Mouse (Mus musculus) embryonic facial prominence, embryonic 13.5 days (tissue): ENCODE results near the gene Atp12a. TPM values are rescaled to one million over a fixed set of nuclear protein-coding genes. Genes with fewer than 3 reads are reported as not detected.

ENCODE experiments used
- ATAC-seq: fragments of 200-750 bp; cut with Nextera tagmentation; 2 replicates; pipeline ENCODE4 v1.8.0; 2017; ENCODE audit warnings: low read depth; ENCODE audit not compliant: insufficient number of reproducible peaks, insufficient read depth, low FRiP score, low TSS enrichment
- H3K27ac ChIP-seq: fragments of 300-500 bp; sonication (generic); 2 replicates; pipeline ENCODE4 v1.5.1; 2015; ENCODE audit warnings: moderate library complexity, mild to moderate bottlenecking, inconsistent platforms
- H3K27me3 ChIP-seq: fragments of 300-500 bp; sonication (generic); 2 replicates; pipeline ENCODE4 v1.6.1; 2015; ENCODE audit warnings: mild to moderate bottlenecking, inconsistent platforms
- H3K36me3 ChIP-seq: fragments of 300-500 bp; sonication (generic); 2 replicates; pipeline ENCODE4 v1.6.1; 2015; ENCODE audit warnings: mild to moderate bottlenecking, inconsistent platforms
- H3K4me1 ChIP-seq: fragments of 300-500 bp; sonication (generic); 2 replicates; pipeline ENCODE4 v1.6.1; 2015; ENCODE audit warnings: inconsistent platforms
- H3K4me2 ChIP-seq: fragments of 300-500 bp; sonication (generic); 2 replicates; pipeline ENCODE4 v1.6.1; 2015; ENCODE audit warnings: moderate library complexity, mild to moderate bottlenecking, inconsistent platforms
- H3K4me3 ChIP-seq: fragments of 300-500 bp; sonication (generic); 2 replicates; pipeline ENCODE4 v1.5.1; 2015; ENCODE audit warnings: mild to moderate bottlenecking, inconsistent platforms
- H3K9ac ChIP-seq: fragments of 300-500 bp; sonication (generic); 2 replicates; pipeline ENCODE4 v1.6.1; 2015; ENCODE audit warnings: mild to moderate bottlenecking, inconsistent platforms
- H3K9me3 ChIP-seq: fragments of 300-500 bp; sonication (generic); 2 replicates; pipeline ENCODE4 v1.6.1; 2016; ENCODE audit warnings: inconsistent platforms
- WGBS: fragments of 180-500 bp; shearing (Covaris S2); methylation state at CpG from one replicate; pipeline ENCODE4 v1.1.7; 2015; ENCODE audit warnings: mixed read lengths; 5-methylcytosine and 5-hydroxymethylcytosine counted together
- polyA plus RNA-seq: library from polyadenylated mRNA; unstranded; fragments of >200 nt; fragmentation: Nextera tagmentation; extraction: Ambion mirVana; gene quantifications from 2 replicates; pipeline ENCODE4 v1.2.1, GENCODE M21; 2015

The Atp12a gene
- polyA plus RNA-seq, 1 experiment from 2014 or later, result 0.15 TPM

GRCm38 (mm10) chr14:56349541-56349940 is 15.3 kb upstream of the Atp12a start:
- H3K36me3 ChIP-seq, result no peaks in the 10 kb centered on the region
- no peak overlapping the region for H3K27ac ChIP-seq
- no peak overlapping the region for H3K4me2 ChIP-seq
- H3K9me3 ChIP-seq, result no peaks in the 10 kb centered on the region
- no peak overlapping the region for H3K4me3 ChIP-seq
- 89% methylated on average over 2 of the region's 2 CpGs for WGBS
- no peak overlapping the region for H3K9ac ChIP-seq
- ATAC-seq, result no peak
- no peaks in the 10 kb centered on the region; the same call in 1 of the 2 replicates for H3K4me1 ChIP-seq
- H3K27me3 ChIP-seq, result no peaks in the 10 kb centered on the region

- no peak for ATAC-seq
- H3K9me3 ChIP-seq, result no peaks in the 10 kb centered on the region
- H3K27ac ChIP-seq, result no peak overlapping the region
- no peaks in the 10 kb centered on the region for H3K27me3 ChIP-seq
- H3K9ac ChIP-seq, result no peak overlapping the region
- H3K4me1 ChIP-seq, result no peaks in the 10 kb centered on the region; the same call in 1 of the 2 replicates
- no peaks in the 10 kb centered on the region for H3K36me3 ChIP-seq
- H3K4me3 ChIP-seq, result no peak overlapping the region
- no peak overlapping the region for H3K4me2 ChIP-seq
- 34% methylated on average over 17 of the region's 17 CpGs for WGBS
Observed at GRCm38 (mm10) chr14:56351959-56352660, 12.8 kb upstream of the Atp12a start.

GRCm38 (mm10) chr14:56354803-56355202 is 10.1 kb upstream of the Atp12a start:
- Histone ChIP-seq H3K4me3 (no peak overlapping the region), H3K27me3 (no peaks in the 10 kb centered on the region), H3K4me2 (no peak overlapping the region), H3K36me3 (no peaks in the 10 kb centered on the region), H3K9me3 (no peaks in the 10 kb centered on the region), H3K27ac (no peak overlapping the region), H3K9ac (no peak overlapping the region), H3K4me1 (no peaks in the 10 kb centered on the region)
- no peak for ATAC-seq
- WGBS, result 73% methylated on average over 3 of the region's 3 CpGs

GRCm38 (mm10) chr14:56355396-56355795 is 9.5 kb upstream of the Atp12a start:
- Histone ChIP-seq H3K9me3 (no peaks in the 10 kb centered on the region), H3K4me1 (no peaks in the 10 kb centered on the region), H3K36me3 (no peaks in the 10 kb centered on the region), H3K4me2 (no peak overlapping the region), H3K9ac (no peak overlapping the region), H3K27ac (no peak overlapping the region), H3K27me3 (no peaks in the 10 kb centered on the region), H3K4me3 (no peak overlapping the region)
- 71% methylated on average over 8 of the region's 8 CpGs for WGBS
- ATAC-seq, result no peak

GRCm38 (mm10) chr14:56356196-56356595 is 8.7 kb upstream of the Atp12a start:
- Histone ChIP-seq H3K27ac (no peak overlapping the region), H3K36me3 (no peaks in the 10 kb centered on the region), H3K4me1 (no peaks in the 10 kb centered on the region), H3K4me2 (no peak overlapping the region), H3K4me3 (no peak overlapping the region), H3K27me3 (no peaks in the 10 kb centered on the region), H3K9ac (no peak overlapping the region), H3K9me3 (no peaks in the 10 kb centered on the region)
- ATAC-seq, result no peak
- 87% methylated on average over 6 of the region's 6 CpGs for WGBS

GRCm38 (mm10) chr14:56358422-56358821 is 6.4 kb upstream of the Atp12a start:
- Histone ChIP-seq H3K27ac (no peak overlapping the region), H3K4me3 (no peak overlapping the region), H3K36me3 (no peaks in the 10 kb centered on the region), H3K9ac (no peak overlapping the region), H3K27me3 (peaks cover 11% of the 10 kb centered on the region), H3K4me1 (no peaks in the 10 kb centered on the region), H3K9me3 (no peaks in the 10 kb centered on the region), H3K4me2 (no peak overlapping the region)
- WGBS, result 70% methylated on average over 7 of the region's 7 CpGs
- no peak for ATAC-seq

GRCm38 (mm10) chr14:56359131-56359530 is 5.7 kb upstream of the Atp12a start:
- Histone ChIP-seq H3K4me1 (no peaks in the 10 kb centered on the region), H3K9me3 (no peaks in the 10 kb centered on the region), H3K27me3 (peaks cover 18% of the 10 kb centered on the region), H3K4me2 (no peak overlapping the region), H3K36me3 (no peaks in the 10 kb centered on the region), H3K9ac (no peak overlapping the region), H3K27ac (no peak overlapping the region), H3K4me3 (no peak overlapping the region)
- 71% methylated on average over 6 of the region's 6 CpGs for WGBS
- ATAC-seq, result no peak

- no peak for ATAC-seq
- 29% methylated on average over 8 of the region's 8 CpGs for WGBS
- peaks cover 17% of the 10 kb centered on the region for H3K4me1 ChIP-seq
- peak overlapping the region; percentile 86 for H3K4me2 ChIP-seq
- H3K9ac ChIP-seq, result peak overlapping the region; percentile 57; the same call in 1 of the 2 replicates
- H3K27me3 ChIP-seq, result peaks cover 60% of the 10 kb centered on the region
- peak overlapping the region; percentile 46 for H3K4me3 ChIP-seq
- H3K36me3 ChIP-seq, result no peaks in the 10 kb centered on the region
- H3K27ac ChIP-seq, result no peak overlapping the region
- no peaks in the 10 kb centered on the region for H3K9me3 ChIP-seq
Observed at GRCm38 (mm10) chr14:56365292-56365691, 424 bp downstream of the Atp12a start.

GRCm38 (mm10) chr14:56366712-56367111 is 1.8 kb downstream of the Atp12a start:
- peaks cover 17% of the 10 kb centered on the region for H3K4me1 ChIP-seq
- H3K9ac ChIP-seq, result no peak overlapping the region
- peaks cover 60% of the 10 kb centered on the region for H3K27me3 ChIP-seq
- 26% methylated on average over 15 of the region's 15 CpGs for WGBS
- no peak overlapping the region for H3K27ac ChIP-seq
- H3K4me3 ChIP-seq, result no peak overlapping the region
- no peak for ATAC-seq
- no peaks in the 10 kb centered on the region for H3K9me3 ChIP-seq
- H3K36me3 ChIP-seq, result no peaks in the 10 kb centered on the region
- 0 out of 2 replicates have a peak overlapping the region, but pooled peaks have one; percentile 24 for H3K4me2 ChIP-seq

- 55% methylated on average over 3 of the region's 3 CpGs for WGBS
Observed at GRCm38 (mm10) chr14:56368834-56369233, 4.0 kb downstream of the Atp12a start.

GRCm38 (mm10) chr14:56375731-56376130 is 10.9 kb downstream of the Atp12a start:
- Histone ChIP-seq H3K36me3 (no peaks in the 10 kb centered on the region), H3K27ac (no peak overlapping the region), H3K27me3 (no peaks in the 10 kb centered on the region), H3K4me2 (no peak overlapping the region), H3K9ac (no peak overlapping the region), H3K9me3 (no peaks in the 10 kb centered on the region), H3K4me1 (no peaks in the 10 kb centered on the region), H3K4me3 (no peak overlapping the region)
- ATAC-seq, result 0 out of 2 replicates have a peak, but pooled peaks have one; percentile 6
- WGBS, result 2% methylated on average over 6 of the region's 6 CpGs

More at GRCm38 (mm10) chr14:56368834-56369233, 4.0 kb downstream of the Atp12a start:
- no peak overlapping the region for H3K9ac ChIP-seq
- peaks cover 17% of the 10 kb centered on the region for H3K4me1 ChIP-seq
- no peak for ATAC-seq
- peaks cover 44% of the 10 kb centered on the region for H3K27me3 ChIP-seq
- H3K27ac ChIP-seq, result no peak overlapping the region
- no peaks in the 10 kb centered on the region for H3K36me3 ChIP-seq
- no peak overlapping the region for H3K4me3 ChIP-seq
- H3K4me2 ChIP-seq, result no peak overlapping the region
- H3K9me3 ChIP-seq, result no peaks in the 10 kb centered on the region

- ATAC-seq, result no peak
- Histone ChIP-seq H3K4me3 (no peak overlapping the region), H3K4me2 (no peak overlapping the region), H3K36me3 (no peaks in the 10 kb centered on the region), H3K9ac (no peak overlapping the region), H3K4me1 (no peaks in the 10 kb centered on the region), H3K27ac (no peak overlapping the region), H3K9me3 (no peaks in the 10 kb centered on the region), H3K27me3 (no peaks in the 10 kb centered on the region)
Observed at GRCm38 (mm10) chr14:56377745-56378144, 12.9 kb downstream of the Atp12a start.
